Mouse (Mus musculus): ENCODE data around the gene Tulp2.

Gene Tulp2

DNA sequence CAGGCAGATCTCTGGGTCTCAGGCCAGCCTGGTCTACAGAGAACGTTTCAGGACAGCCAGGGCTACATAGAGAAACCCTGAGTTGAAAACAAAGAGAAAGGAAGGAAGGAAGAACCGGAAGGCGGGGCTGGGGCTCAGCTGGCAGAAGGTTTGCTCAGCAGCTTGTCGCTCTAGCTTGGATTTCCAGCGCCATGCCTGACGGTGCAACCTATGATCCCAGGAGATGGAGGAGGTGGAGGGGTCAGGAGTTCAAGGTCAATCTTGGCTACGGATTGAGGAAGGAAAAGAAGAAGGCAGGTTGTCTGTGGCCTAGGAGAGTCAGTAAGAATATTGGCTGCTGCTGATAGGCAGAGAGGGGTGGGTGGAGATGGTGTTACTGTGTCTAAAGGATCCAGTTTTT lies 78.6 kb downstream of the Tulp2 start:
- no peak for DNase-seq

DNA sequence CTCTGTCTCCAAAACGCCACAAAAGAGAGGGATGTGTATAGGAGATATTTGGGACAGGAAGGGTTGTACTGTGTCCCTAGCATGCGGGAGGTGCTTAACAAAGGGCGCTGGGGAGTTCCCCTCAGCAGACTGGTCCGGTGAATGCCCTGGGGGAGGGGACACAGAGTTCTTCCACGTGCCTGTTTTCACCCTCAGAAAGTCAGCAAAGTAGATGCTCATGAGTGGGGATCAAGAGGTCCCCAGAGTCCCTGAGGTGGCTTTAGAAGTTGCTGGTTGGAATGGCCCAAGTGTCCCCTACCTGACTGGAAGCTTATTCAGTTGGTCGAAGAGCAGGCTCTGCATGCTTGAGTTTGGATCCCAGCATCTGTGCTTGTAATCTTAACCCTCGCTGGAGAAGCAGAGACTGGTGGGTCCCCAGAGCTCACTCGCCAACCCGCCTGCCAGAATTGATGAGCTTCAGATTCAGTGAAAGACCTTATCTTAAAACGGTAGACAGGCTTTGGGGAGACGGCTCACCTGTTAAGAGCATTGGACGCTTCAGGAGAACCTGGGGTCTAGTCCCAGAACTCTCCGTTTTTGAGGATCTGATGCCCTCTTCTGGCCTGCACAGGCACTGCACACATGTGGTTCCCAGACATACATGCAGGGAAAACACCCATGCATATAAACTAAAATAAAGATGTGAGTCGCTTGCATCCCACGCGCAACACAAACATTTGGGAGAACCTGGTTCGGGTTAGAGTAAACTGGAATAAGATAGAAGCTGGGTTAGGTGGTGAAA lies 79.4 kb downstream of the Tulp2 start:
- peak; percentile 86 for DNase-seq

DNA sequence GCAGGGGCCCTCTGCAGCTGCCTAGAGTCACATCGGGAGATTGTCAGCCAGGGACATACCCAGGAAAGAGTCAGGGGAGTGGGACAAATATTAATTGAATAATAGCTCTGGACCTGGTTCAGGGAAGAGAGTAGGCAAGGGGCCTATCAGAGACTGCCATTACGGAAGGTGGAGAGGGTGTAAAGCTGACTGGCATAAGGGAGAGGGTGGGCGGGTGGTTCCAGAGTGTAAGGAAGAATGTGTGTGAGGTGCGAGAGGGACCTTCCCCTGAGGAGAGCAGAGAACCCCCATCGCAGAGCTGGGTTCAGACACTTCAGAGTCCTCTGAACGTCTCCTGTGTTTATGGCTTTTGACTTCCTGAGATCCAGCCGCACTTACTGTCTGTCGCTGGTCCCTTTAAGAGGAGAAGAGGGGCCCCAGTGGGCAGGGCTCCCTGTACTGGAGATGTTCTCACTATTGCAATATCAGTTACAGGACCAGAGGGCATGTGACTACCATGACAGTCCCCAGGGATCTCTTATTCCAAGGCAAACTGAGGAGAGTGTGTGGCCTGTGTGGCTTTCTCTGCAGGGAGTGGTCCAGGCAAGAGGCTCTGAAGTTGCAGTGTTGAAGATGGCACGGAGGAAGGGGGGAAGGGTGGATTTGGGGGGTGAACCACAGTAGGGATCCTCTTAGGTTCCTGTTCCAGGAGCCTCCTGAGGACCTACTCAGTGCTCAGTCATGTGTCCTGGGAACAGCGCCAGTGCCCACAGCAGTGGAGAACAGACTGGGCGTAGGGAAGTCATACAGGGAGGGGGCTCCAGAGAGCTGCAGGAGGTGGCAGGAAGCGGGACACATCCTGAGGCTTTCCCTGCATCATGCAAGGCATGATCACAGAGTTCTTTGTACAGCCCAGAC lies 80.2 kb downstream of the Tulp2 start:
- DNase-seq = no peak

DNA sequence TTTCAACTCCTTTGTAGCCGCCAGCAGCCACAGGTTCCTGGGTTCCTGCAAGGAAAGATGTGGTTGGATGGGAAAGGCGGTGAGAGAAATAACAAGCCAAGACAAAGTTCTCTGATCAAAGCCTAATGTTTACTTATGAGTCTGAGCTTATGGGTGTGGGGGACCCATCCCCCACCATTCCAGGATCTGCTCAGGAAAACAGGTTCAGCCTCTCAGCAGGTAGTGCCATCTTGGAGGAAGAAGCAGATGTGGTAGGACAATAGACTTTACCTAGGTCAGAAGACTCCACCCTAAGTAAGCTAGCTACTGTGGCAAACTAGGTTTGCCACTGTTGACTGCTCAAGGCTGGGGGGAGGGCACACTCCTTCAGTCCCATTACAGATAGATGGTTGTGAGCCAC lies 83.1 kb downstream of the Tulp2 start:
- no peak for DNase-seq

DNA sequence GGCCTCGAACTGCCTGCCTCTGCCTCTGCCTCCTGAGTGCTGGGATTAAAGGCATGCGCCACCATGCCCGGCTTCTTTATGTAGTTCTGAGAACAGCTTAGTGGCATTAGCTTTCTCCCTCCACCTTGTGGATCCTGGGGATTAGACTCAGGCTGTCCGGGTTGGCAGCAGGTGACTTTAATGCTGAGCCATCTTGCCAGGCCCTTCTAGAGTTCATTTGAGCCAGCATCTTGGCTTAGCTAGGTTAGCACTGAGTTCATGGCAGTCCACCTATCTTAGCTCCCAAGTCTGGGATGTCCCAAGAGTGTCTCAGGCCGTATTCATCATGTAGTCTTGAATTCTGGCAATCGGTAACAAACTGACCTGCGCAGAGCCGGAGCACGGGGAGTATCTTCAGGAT lies 83.8 kb downstream of the Tulp2 start:
- DNase-seq = no peak

DNA sequence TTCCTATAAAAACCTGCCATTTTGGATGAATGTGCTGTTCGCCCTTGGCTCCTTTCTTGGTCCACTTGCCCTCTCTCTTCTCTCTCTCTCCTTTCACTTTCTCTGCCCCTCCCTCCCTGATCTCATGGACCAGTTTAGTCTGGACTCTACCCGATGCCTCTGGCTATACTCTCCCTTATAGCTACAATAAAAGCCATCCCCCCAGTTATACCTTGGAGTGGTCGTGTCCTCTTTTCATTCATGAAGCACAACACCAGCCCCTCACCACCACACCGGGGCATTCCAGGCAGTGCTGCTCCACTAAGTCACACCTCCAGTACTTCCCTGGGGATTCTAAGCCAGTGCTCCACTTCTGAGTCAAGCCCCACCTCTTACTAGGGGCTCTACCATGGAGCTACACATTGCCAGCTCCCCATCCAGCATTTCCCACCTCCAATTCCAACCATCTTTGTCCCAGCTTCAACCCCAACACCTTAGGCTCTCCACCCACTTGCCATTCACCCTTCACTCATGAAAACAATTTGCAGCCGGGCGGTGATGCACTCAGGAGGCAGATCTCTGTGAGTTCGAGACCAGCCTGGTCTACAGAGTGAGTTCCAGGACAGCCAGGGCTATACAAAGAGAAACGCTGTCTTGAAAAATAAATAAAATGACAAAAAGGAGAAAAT lies 85.6 kb downstream of the Tulp2 start:
- DNase-seq = no peak

DNA sequence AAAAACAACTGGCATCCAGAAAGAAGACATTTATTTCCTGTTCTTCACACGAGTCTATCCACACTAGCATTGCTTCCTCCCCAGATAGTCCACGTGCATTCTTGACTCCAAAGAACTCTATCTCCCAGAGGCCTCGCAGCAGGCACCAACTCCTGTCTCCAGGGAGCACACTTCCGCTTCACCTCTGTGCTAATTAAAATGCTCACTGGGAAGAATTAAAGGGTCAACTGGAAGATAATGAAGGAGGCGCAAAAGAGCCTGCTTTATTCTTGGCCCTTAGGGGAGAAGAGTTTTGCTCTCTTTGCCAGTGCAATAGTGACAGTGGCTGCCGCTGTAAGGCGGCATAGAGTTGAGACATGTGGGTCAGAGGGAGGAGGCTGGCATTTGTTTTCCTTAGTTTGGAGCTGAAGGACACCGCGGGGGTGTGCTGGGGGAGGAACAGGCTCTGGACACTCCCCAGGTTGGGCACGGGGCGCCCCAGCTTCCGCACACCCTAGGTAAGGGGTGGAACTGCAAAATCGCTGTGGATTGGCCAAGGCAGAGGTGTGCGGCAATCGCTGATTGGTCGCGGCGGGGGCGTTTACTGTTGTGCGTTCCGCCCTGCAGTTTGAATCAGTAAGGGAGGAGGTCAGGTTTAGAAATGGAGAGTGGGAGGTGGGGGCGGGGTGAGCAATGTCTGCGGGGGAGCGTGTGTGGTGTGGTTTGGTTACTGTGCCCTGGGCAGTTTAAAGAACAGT lies 86.3 kb downstream of the Tulp2 start:
- DNase-seq = peak; percentile 92

DNA sequence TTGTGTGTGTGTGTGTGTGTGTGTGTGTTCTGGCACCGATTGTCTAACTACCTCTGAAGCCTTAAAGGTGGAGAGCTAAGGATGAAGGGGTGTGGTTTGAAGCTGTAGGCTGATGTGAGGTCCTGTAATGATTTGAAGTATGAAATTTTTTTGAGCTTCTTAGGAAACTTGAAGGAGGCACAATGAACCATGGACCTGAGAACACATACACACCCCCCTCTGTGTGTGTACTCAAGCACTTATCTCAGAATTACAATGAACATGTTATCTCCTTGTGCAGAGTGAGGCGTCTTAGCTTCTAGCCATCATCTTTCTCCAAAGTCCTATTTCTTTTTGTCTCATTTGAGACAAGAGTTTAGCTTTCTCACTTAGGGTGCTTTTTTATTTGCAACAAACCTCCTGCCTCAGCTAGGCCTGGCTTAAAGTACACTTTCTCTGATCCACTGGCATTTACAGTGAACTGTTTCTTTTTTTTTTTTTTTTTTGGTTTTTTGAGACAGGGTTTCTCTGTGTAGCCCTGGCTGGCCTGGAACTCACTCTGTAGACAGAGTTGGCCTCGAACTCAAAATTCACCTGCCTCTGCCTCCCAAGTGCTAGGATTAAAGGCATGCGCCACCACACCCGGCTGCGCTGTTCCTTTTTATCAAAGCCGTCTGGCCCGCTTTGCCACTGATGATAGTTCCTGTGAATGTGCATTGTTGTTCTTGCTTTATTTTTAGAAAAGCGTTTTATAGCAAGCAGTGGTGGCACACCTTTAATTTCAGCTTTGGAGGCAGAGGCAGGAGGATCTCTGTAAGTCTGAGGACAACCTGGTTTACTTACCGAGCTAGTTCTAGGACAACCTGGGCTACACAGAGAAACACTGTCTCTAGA lies 87.2 kb downstream of the Tulp2 start:
- DNase-seq = peak; percentile 59

DNA sequence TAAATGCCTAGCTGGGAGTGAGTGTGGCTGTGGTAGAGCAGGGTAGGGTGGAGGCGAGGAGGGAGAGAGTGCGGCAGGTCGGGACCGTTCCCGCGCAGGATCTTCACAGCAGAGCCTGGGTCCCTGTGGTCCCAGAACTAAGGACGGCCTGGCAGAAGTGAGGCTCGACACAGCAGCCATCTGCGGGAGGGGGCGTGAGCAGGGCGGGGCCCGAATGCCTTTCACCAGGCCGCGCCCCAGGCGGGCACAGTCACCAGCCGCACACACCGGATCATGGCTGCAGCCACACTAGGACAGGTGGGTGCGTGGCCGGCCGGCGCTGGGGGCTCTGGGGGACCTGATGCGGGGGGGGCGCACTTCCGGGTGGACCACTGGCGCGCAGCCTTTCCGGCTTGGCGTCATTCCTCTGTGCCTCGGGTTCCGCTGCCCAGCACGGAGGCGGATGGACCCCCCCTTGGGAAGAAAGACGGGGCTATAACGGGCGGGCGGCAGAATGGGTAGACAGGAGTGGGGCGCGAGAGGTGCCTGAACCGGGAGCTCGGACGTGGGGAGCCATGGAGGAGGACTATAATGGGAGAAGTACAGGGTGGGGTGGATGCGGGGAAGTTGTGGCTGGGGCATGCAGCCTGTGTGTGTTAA lies 88.5 kb downstream of the Tulp2 start, which contains the start of gene Bcat2:
Bcat2 (plus strand) TSS at position 51 of the 639 bp plus-strand sequence.
- peak; percentile 77 for DNase-seq

DNA sequence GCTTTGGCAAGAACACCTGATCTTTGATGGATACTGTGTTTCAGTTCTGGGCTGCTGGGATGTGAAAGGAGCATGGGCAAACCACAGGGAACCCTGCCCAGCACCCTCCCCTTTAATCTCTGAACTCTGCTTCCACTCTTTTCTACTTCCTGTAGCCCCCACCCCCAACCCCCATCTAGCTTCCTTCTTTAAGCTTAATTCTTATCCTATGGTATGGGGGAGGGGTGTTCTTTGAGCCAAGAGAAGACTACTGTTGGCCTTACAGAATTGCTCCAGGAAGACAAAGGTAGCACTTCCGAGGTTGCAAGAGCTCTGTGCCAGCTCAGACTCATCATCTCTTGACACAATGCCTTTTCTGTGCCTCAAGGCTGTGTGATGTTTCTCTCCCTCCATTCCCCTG lies 90.3 kb downstream of the Tulp2 start:
- no peak for DNase-seq

All from cerebellum, adult 9-10 months (tissue).